Mouse (Mus musculus) intestine, embryonic 16.5 days (tissue): Measurements from ENCODE around the gene Zcchc2. TPM values are rescaled to one million over a fixed set of nuclear protein-coding genes. Genes with fewer than 3 reads are reported as not detected.

Experiments used
- ATAC-seq: fragments of 200-750 bp; cut with Nextera tagmentation; 2 replicates; pipeline ENCODE4 v1.8.0; 2017; ENCODE audit warnings: moderate TSS enrichment, moderate library complexity
- H3K27ac ChIP-seq: fragments of 300-500 bp; sonication (generic); 2 replicates; pipeline ENCODE4 v1.5.1; 2014; ENCODE audit warnings: mild to moderate bottlenecking, low read length
- H3K27me3 ChIP-seq: fragments of 300-500 bp; sonication (generic); replicated peaks from 2 replicates; pipeline ENCODE4 v1.6.1; 2014; ENCODE audit warnings: low read length, control low read depth, mixed read lengths; ENCODE audit not compliant: control insufficient read depth, insufficient read depth
- H3K36me3 ChIP-seq: fragments of 300-500 bp; sonication (generic); 2 replicates; pipeline ENCODE4 v1.6.1; 2014; ENCODE audit warnings: low read length, control low read depth; ENCODE audit not compliant: control insufficient read depth, insufficient read depth
- H3K4me1 ChIP-seq: fragments of 300-500 bp; sonication (generic); 2 replicates; pipeline ENCODE4 v1.6.1; 2014; ENCODE audit warnings: low read length, control low read depth, mixed read lengths; ENCODE audit not compliant: control insufficient read depth, insufficient read depth
- H3K4me2 ChIP-seq: fragments of 300-500 bp; sonication (generic); 2 replicates; pipeline ENCODE4 v1.6.1; 2014; ENCODE audit warnings: low read depth, low read length, control low read depth
- H3K4me3 ChIP-seq: fragments of 300-500 bp; sonication (generic); 2 replicates; pipeline ENCODE4 v1.5.1; 2014; ENCODE audit warnings: mild to moderate bottlenecking, low read length
- H3K9ac ChIP-seq: fragments of 300-500 bp; sonication (generic); 2 replicates; pipeline ENCODE4 v1.6.1; 2014; ENCODE audit warnings: low read depth, low read length
- H3K9me3 ChIP-seq: fragments of 300-500 bp; sonication (generic); 2 replicates; pipeline ENCODE4 v1.6.1; 2016; ENCODE audit warnings: low read length, control low read depth; ENCODE audit not compliant: control insufficient read depth
- whole genome bisulfite sequencing: fragments of 180-500 bp; shearing (Covaris S2); extraction: QIAGEN DNeasy Blood & Tissue Kit; methylation state at CpG from one replicate; pipeline ENCODE4 v1.1.7; 2014; 5-methylcytosine and 5-hydroxymethylcytosine counted together
- polyA plus RNA-seq: library from polyadenylated mRNA; unstranded; fragments of >200 nt; fragmentation: Nextera tagmentation; extraction: Ambion mirVana; gene quantifications from 2 replicates; pipeline ENCODE4 v1.2.1, GENCODE M21; 2015

Gene Zcchc2
- polyA plus RNA-seq, 1 experiment from 2014 or later = 1.8 TPM

DNA sequence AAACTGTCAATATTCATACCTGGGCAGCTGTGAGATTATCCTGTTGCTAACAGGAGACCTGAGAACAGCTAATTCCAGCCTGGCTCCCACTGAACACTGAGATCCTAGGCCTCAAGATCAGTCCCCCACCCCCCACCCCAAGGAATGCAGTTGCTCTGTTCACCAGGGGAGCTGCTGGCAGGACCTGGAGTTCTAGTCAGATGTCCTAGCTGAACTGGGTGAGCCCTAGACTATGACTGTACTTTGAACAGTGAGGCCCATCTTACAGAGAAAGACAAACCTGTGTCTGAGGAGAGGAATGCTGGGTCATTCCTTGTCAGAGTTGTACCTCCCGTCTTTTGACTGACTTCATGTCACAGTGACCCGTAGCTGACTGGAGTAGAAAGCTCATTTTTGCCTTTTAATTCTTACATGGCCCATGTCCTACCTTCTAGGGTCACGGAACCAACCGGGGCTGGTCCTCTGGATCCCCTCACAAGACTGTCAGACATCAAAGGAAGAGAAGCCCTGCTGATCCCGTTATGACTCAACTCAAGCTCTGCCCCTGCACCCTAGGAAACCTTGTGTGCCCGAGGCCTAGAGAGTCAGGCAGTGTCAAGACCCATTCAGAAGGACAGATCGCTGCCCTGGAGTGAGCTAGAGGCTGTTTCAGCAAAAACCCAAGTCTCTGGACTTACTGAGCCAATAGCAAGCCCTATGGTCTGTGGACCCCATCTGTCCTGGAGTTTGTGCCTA is 28.0 kb upstream of the Zcchc2 start:
- Histone ChIP-seq H3K4me3 (no peak overlapping the region), H3K4me1 (peaks cover 5% of the 10 kb centered on the region; the same call in 1 of the 2 replicates), H3K27me3 (no peaks in the 10 kb centered on the region), H3K36me3 (no peaks in the 10 kb centered on the region), H3K9me3 (no peaks in the 10 kb centered on the region), H3K27ac (peak overlapping the region; percentile 55), H3K4me2 (0 out of 2 replicates have a peak overlapping the region, but pooled peaks have one; percentile 1), H3K9ac (no peak overlapping the region)
- ATAC-seq = peak; percentile 96
- WGBS = 62% methylated on average over 7 of the region's 7 CpGs

DNA sequence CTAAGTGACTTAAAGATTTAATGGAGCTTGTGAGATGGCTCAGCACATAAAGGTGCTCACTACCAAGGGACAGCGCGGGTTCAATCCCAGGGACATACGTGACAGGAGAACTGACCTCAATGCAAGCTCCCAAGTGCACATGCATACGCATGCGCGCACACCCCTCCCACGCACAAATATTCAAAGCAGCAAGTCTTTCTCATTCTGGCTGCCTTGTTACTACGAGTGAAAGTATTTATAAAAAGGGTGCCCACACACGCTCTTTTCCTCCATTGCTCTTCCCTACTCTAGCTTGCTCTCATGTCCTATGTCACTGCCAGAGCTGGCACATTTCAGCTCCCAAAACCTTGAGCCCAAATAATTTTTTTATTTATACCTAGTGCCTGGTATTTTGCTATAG is 27.4 kb upstream of the Zcchc2 start:
- no peak overlapping the region for H3K4me2 ChIP-seq
- H3K9ac ChIP-seq = no peak overlapping the region
- WGBS = 93% methylated on average over 9 of the region's 9 CpGs
- no peak overlapping the region for H3K4me3 ChIP-seq
- H3K27ac ChIP-seq = 0 out of 2 replicates have a peak overlapping the region, but pooled peaks have one; percentile 55
- peak; percentile 17; the same call in 1 of the 2 replicates for ATAC-seq
- H3K27me3 ChIP-seq = no peaks in the 10 kb centered on the region
- H3K4me1 ChIP-seq = peaks cover 5% of the 10 kb centered on the region; the same call in 1 of the 2 replicates
- H3K36me3 ChIP-seq = no peaks in the 10 kb centered on the region
- no peaks in the 10 kb centered on the region for H3K9me3 ChIP-seq

DNA sequence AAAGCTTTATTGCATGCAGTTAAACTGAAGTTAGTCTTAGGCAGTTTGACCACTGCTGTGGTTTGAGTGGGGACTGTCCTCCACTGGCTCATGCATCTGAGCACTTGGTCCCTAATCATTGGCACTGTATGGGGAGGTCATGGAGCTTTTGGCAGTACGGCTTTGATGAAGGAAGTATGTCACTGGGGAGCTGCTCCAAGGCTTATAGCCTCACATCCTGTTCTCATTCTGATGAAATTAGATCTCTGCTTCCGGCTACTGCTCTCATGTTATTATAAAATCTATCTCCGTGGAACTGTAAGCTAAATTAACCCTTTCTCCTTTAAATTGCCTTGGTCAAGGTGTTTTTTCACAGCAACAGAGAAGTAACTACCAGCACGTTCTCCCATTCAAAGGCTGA is 25.7 kb upstream of the Zcchc2 start:
- Histone ChIP-seq H3K9ac (no peak overlapping the region), H3K27me3 (no peaks in the 10 kb centered on the region), H3K9me3 (no peaks in the 10 kb centered on the region), H3K27ac (no peak overlapping the region), H3K4me2 (no peak overlapping the region), H3K36me3 (no peaks in the 10 kb centered on the region), H3K4me1 (peaks cover 5% of the 10 kb centered on the region; the same call in 1 of the 2 replicates), H3K4me3 (no peak overlapping the region)
- ATAC-seq = no peak
- 60% methylated on average over 4 of the region's 4 CpGs for WGBS

DNA sequence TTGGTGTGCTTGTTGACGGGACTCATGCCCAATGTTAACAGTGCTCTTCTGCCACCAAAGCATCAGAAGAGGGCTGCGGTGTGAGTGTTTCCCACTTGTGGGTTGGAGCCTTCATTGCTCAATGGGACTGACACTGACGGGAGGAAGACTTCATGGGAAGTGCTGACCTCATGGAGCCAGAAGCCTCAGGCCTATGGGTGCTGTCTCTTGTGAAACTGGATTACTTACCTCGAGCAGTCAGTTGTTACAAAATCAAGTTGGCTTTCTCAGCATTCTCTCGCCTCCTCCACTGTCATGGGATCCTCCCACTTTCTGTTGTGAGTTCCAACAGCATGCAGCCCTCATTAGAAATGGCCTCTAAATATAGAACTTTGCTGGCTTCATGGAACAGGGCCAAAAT is 25.0 kb upstream of the Zcchc2 start:
- Histone ChIP-seq H3K27ac (no peak overlapping the region), H3K9ac (no peak overlapping the region), H3K4me2 (no peak overlapping the region), H3K27me3 (no peaks in the 10 kb centered on the region), H3K4me1 (peaks cover 5% of the 10 kb centered on the region; the same call in 1 of the 2 replicates), H3K4me3 (no peak overlapping the region), H3K36me3 (no peaks in the 10 kb centered on the region), H3K9me3 (no peaks in the 10 kb centered on the region)
- WGBS = 70% methylated on average over 5 of the region's 5 CpGs
- no peak for ATAC-seq

DNA sequence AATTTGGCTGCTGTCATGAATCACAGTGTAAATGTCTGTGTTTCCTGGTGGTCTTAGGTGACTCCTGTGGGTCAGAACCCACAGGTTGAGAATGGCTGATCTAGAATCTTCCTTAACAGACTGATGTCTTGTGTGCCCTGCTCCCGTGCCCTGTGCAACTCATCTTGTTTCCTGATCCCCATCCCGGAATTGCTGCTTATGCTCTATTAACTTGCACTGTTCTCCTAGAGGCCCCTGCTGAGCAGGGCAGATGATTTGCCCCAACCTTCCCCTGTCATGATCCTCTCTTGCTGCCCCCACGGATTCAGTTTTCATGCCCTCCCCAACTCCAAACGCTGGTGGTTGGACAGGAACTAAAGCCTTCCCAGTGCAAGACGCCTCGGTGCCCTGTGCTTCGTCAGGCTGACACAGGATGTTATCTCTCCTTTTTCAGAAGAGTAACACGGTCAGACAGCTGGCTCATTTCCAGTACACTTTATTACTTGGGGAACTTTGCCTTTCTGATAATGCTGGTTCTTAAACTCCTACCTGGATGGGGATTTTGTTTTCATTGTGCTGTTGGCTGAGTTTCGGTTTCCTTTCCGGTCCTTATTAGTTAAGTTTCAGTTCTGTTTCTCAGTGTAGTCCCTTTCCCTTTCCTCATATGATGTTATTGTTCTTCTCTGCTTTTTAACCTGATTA is 18.6 kb upstream of the Zcchc2 start:
- Histone ChIP-seq H3K4me2 (peak overlapping the region; percentile 65), H3K27ac (peak overlapping the region; percentile 72), H3K36me3 (no peaks in the 10 kb centered on the region), H3K9me3 (no peaks in the 10 kb centered on the region), H3K27me3 (no peaks in the 10 kb centered on the region), H3K4me1 (peaks cover 4% of the 10 kb centered on the region; the same call in 1 of the 2 replicates), H3K9ac (peak overlapping the region; percentile 64), H3K4me3 (peak overlapping the region; percentile 38)
- WGBS = 25% methylated on average over 10 of the region's 10 CpGs
- peak; percentile 87 for ATAC-seq

DNA sequence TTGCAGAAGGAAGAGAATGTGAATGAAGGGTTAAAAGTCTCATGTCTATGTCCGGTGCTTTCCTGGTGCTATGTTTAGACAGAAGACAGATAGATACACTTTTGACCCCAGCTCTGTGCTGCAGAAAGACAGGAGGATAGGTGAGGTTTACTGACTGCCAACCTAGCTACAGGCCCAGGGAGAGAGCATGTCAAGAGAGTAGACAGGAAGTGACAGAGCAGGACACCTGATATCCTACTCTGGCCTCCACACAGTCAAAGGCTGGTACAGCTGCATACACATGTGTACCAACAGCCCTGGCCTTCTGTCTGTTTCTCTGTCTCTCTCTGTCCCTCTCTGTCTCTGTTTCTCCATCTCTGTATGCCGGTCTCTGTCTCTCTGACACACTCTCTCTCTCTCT is 16.2 kb upstream of the Zcchc2 start:
- WGBS = 55% methylated on average over 2 of the region's 2 CpGs
- no peak overlapping the region for H3K27ac ChIP-seq
- H3K4me1 ChIP-seq = peaks cover 4% of the 10 kb centered on the region; the same call in 1 of the 2 replicates
- no peaks in the 10 kb centered on the region for H3K27me3 ChIP-seq
- H3K4me3 ChIP-seq = no peak overlapping the region
- H3K9me3 ChIP-seq = no peaks in the 10 kb centered on the region
- ATAC-seq = no peak
- no peak overlapping the region for H3K4me2 ChIP-seq
- H3K36me3 ChIP-seq = no peaks in the 10 kb centered on the region
- no peak overlapping the region for H3K9ac ChIP-seq

DNA sequence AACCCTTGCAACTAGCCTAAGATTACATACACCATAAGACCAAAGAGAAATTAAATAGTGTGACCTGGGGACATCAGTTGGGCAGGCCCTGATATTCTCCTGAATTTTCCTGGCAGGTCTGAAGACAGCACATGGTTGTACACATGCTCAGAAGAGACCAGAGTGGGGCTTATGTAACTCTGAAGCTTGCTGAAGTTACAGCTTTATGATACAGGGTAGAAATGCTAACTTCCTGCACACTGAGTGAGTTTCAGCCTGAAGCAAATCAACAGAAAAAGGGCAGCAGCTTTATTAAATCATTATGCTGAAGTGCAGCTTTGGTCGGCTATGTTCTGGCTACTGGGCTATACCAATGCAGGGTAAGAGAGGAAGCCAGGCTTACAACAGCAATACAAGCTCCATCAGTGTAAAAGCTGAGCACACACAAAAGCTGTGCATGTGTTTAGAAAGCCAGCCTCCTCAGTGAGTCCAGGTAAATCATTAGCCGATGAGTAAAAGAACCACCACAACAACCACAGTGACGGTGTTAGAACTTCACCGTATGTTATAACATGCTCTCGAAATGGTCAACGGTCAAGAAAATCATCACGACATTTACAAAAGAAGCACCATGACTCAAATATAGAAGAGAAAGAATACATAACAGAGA is 12.6 kb upstream of the Zcchc2 start:
- H3K4me2 ChIP-seq = 0 out of 2 replicates have a peak overlapping the region, but pooled peaks have one; percentile 3
- no peaks in the 10 kb centered on the region for H3K27me3 ChIP-seq
- no peaks in the 10 kb centered on the region for H3K36me3 ChIP-seq
- no peak overlapping the region for H3K9ac ChIP-seq
- no peaks in the 10 kb centered on the region for H3K9me3 ChIP-seq
- H3K4me3 ChIP-seq = no peak overlapping the region
- peak; percentile 80 for ATAC-seq
- no peak overlapping the region; the same call in 1 of the 2 replicates for H3K27ac ChIP-seq
- 66% methylated on average over 7 of the region's 7 CpGs for WGBS
- no peaks in the 10 kb centered on the region for H3K4me1 ChIP-seq

DNA sequence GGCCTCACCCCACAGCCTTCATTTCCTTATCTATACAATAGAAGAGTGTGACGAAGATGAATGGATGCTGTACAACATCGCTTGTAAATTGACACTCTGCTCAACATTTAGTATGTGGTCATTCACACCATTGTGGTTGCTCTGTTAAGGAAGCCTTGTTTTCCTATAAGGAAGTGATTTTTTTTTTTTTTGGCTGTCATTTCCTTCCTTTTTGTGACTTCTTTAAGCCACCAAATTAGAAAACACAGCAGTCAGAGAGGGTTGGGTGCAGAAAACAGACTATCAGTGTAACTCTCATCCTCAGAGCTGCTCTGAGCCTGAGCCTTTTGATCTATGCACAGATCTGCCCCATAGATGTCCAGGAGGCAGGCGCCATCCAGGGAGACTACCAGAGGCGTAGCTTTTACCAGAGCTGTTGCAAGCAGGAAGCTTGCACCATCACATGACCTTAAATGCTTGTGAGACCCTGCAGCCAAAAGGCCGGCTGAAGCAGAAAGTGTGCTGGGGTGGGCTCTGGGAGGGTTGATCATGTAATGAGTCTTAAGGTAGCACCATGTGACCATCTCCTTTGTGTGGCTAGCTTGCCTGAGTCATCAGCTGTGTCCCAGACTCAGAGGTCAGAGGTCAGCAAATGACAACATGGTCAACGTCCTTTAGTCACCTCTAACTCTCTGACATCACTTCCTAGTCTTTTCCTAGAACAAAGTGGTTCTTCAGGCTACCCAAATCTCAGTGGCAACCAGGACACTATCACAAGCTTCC is 9.2 kb upstream of the Zcchc2 start:
- Histone ChIP-seq H3K27ac (no peak overlapping the region; the same call in 1 of the 2 replicates), H3K4me2 (no peak overlapping the region), H3K9ac (no peak overlapping the region), H3K9me3 (no peaks in the 10 kb centered on the region), H3K4me1 (no peaks in the 10 kb centered on the region), H3K4me3 (no peak overlapping the region), H3K36me3 (no peaks in the 10 kb centered on the region), H3K27me3 (no peaks in the 10 kb centered on the region)
- ATAC-seq = no peak
- 61% methylated on average over 6 of the region's 6 CpGs for WGBS
